Mouse (Mus musculus) embryonic facial prominence, embryonic 12.5 days (tissue): ENCODE measurements around the gene Zswim9. TPM values are rescaled to one million over a fixed set of nuclear protein-coding genes. Genes with fewer than 3 reads are reported as not detected.

ENCODE experiments used
- ATAC-seq: fragments of 200-750 bp; cut with Nextera tagmentation; 2 replicates; pipeline ENCODE4 v1.8.0; 2017; ENCODE audit not compliant: insufficient number of reproducible peaks, insufficient read depth, low FRiP score, low TSS enrichment
- H3K27ac ChIP-seq: fragments of 300-500 bp; sonication (generic); 2 replicates; pipeline ENCODE4 v1.5.1; 2016; ENCODE audit warnings: mild to moderate bottlenecking
- H3K27me3 ChIP-seq: fragments of 300-500 bp; sonication (generic); 2 replicates; pipeline ENCODE4 v1.6.1; 2016; ENCODE audit warnings: mild to moderate bottlenecking, moderate library complexity
- H3K36me3 ChIP-seq: fragments of 300-500 bp; sonication (generic); 2 replicates; pipeline ENCODE4 v1.6.1; 2016; ENCODE audit warnings: mild to moderate bottlenecking
- H3K4me1 ChIP-seq: fragments of 300-500 bp; sonication (generic); 2 replicates; pipeline ENCODE4 v1.6.1; 2016
- H3K4me2 ChIP-seq: fragments of 300-500 bp; sonication (generic); replicated peaks from 2 replicates; pipeline ENCODE4 v1.6.1; 2016; ENCODE audit warnings: mild to moderate bottlenecking, moderate library complexity
- H3K4me3 ChIP-seq: fragments of 300-500 bp; sonication (generic); 2 replicates; pipeline ENCODE4 v1.5.1; 2016; ENCODE audit warnings: mild to moderate bottlenecking
- H3K9ac ChIP-seq: fragments of 300-500 bp; sonication (generic); 2 replicates; pipeline ENCODE4 v1.6.1; 2016; ENCODE audit warnings: mild to moderate bottlenecking, moderate library complexity
- H3K9me3 ChIP-seq: fragments of 300-500 bp; sonication (generic); 2 replicates; pipeline ENCODE4 v1.6.1; 2016; ENCODE audit warnings: mild to moderate bottlenecking, moderate library complexity
- WGBS: fragments of 180-500 bp; shearing (Covaris S2); methylation state at CpG from one replicate; pipeline ENCODE4 v1.1.7; 2016; 5-methylcytosine and 5-hydroxymethylcytosine counted together
- polyA plus RNA-seq: library from polyadenylated mRNA; unstranded; fragments of >200 nt; fragmentation: Nextera tagmentation; extraction: Ambion mirVana; gene quantifications from 2 replicates; pipeline ENCODE4 v1.2.1, GENCODE M21; 2016

The Zswim9 gene
- polyA plus RNA-seq, result 14.2 and 15.8 TPM in 2 replicates

GRCm38 (mm10) chr7:13278308-13278891 is at the start of gene Zswim9:
TSS of gene Zswim9 (minus strand) at chr7:13278721.
- peak within 1 kb of the TSS; percentile 64 for H3K4me3 ChIP-seq
- WGBS, result under 1% methylated on average over 39 of the region's 39 CpGs
- H3K9me3 ChIP-seq, result peaks cover 3% of the 10 kb centered on the region; the same call in 1 of the 2 replicates
- H3K4me1 ChIP-seq, result peaks cover 7% of the 10 kb centered on the region; the same call in 1 of the 2 replicates
- peaks cover 49% of the 10 kb centered on the region for H3K36me3 ChIP-seq
- peak within 1 kb of the TSS; percentile 75 for H3K9ac ChIP-seq
- ATAC-seq, result peak; percentile 98
- H3K4me2 ChIP-seq, result peak within 1 kb of the TSS; percentile 59
- H3K27ac ChIP-seq, result peak within 1 kb of the TSS; percentile 87
- H3K27me3 ChIP-seq, result no peaks in the 10 kb centered on the region

GRCm38 (mm10) chr7:13324316-13324715 is 45.8 kb upstream of the Zswim9 start, which contains the start of gene Pla2g4c:
TSS of gene Pla2g4c (plus strand) at chr7:13324655.
- no peak within 1 kb of the TSS for H3K27ac ChIP-seq
- H3K27me3 ChIP-seq, result no peaks in the 10 kb centered on the region
- no peak for ATAC-seq
- no peaks in the 10 kb centered on the region for H3K9me3 ChIP-seq
- H3K4me1 ChIP-seq, result no peaks in the 10 kb centered on the region
- no peaks in the 10 kb centered on the region for H3K36me3 ChIP-seq
- H3K4me2 ChIP-seq, result no peak within 1 kb of the TSS
- no peak within 1 kb of the TSS for H3K9ac ChIP-seq
- H3K4me3 ChIP-seq, result no peak within 1 kb of the TSS
- WGBS, result 83% methylated on average over 2 of the region's 2 CpGs

DNA sequence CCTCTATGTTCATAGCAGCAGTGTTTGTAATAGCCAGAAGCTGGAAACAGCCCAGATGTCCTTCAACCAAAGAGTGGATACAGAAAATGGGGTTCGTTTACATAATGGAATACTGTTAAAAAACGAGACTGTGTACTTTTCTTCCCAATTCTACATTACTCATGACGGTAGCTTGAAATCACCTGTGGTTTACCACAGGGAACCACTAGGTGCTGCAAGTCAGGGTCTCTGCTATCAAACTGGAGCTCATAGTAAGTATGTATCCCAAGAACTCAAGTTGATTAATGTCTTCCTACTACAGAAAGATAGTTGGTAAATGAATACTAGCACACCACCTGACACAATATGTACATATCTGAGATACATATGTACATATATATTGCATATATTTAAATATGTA is 42.9 kb upstream of the Zswim9 start:
- H3K27ac ChIP-seq, result no peak overlapping the region
- H3K4me2 ChIP-seq, result no peak overlapping the region
- H3K9me3 ChIP-seq, result no peaks in the 10 kb centered on the region
- H3K36me3 ChIP-seq, result no peaks in the 10 kb centered on the region
- ATAC-seq, result no peak
- 88% methylated on average over 3 of the region's 3 CpGs for WGBS
- H3K9ac ChIP-seq, result no peak overlapping the region
- H3K27me3 ChIP-seq, result no peaks in the 10 kb centered on the region
- no peak overlapping the region for H3K4me3 ChIP-seq
- no peaks in the 10 kb centered on the region for H3K4me1 ChIP-seq

GRCm38 (mm10) chr7:13314095-13314597 is 35.6 kb upstream of the Zswim9 start:
- Histone ChIP-seq H3K4me2 (no peak overlapping the region), H3K9me3 (no peaks in the 10 kb centered on the region), H3K36me3 (peaks cover 39% of the 10 kb centered on the region)

DNA sequence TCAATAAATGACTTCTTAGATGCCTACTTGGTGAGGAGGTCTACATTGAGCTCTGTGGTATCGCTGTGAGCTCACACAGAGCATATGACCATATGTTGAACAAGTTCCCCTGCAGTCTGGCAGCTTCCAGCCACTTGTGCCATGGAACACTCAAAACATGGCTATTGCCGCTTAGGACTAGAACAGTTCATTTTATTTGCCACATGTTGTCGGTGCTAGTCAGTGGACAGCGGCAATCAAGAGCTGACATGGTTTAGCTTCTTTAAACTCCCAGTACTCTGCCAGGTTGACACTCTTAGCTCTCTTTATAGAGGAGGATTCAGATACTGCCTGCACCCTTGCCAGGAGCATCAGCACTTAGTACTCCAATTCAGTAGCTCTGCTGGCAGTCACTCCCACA is 32.9 kb upstream of the Zswim9 start:
- ATAC-seq, result no peak
- H3K4me2 ChIP-seq, result no peak overlapping the region
- 94% methylated on average over 4 of the region's 4 CpGs for WGBS
- H3K4me1 ChIP-seq, result no peaks in the 10 kb centered on the region
- no peak overlapping the region for H3K9ac ChIP-seq
- H3K36me3 ChIP-seq, result peaks cover 66% of the 10 kb centered on the region
- no peak overlapping the region for H3K27ac ChIP-seq
- H3K27me3 ChIP-seq, result no peaks in the 10 kb centered on the region
- no peak overlapping the region for H3K4me3 ChIP-seq
- no peaks in the 10 kb centered on the region for H3K9me3 ChIP-seq

More at GRCm38 (mm10) chr7:13314095-13314597, 35.6 kb upstream of the Zswim9 start:
- ATAC-seq, result 0 out of 2 replicates have a peak, but pooled peaks have one; percentile 37
- no peak overlapping the region for H3K9ac ChIP-seq
- H3K27me3 ChIP-seq, result no peaks in the 10 kb centered on the region
- no peak overlapping the region for H3K4me3 ChIP-seq
- WGBS, result 82% methylated on average over 5 of the region's 5 CpGs
- H3K27ac ChIP-seq, result peak overlapping the region; percentile 60; the same call in 1 of the 2 replicates
- H3K4me1 ChIP-seq, result no peaks in the 10 kb centered on the region

- Histone ChIP-seq H3K4me2 (no peak overlapping the region), H3K36me3 (peaks cover 73% of the 10 kb centered on the region), H3K27ac (no peak overlapping the region), H3K9ac (no peak overlapping the region), H3K4me3 (no peak overlapping the region), H3K4me1 (no peaks in the 10 kb centered on the region), H3K9me3 (no peaks in the 10 kb centered on the region), H3K27me3 (no peaks in the 10 kb centered on the region)
- 89% methylated on average over 6 of the region's 6 CpGs for WGBS
- ATAC-seq, result no peak
Measured at GRCm38 (mm10) chr7:13310493-13311199, 32.1 kb upstream of the Zswim9 start.

- no peak overlapping the region for H3K4me2 ChIP-seq
- H3K4me3 ChIP-seq, result no peak overlapping the region
- H3K27me3 ChIP-seq, result no peaks in the 10 kb centered on the region
- H3K36me3 ChIP-seq, result peaks cover 84% of the 10 kb centered on the region
- H3K4me1 ChIP-seq, result no peaks in the 10 kb centered on the region
- no peak for ATAC-seq
- WGBS, result 80% methylated on average over 2 of the region's 2 CpGs
- H3K27ac ChIP-seq, result no peak overlapping the region
- no peaks in the 10 kb centered on the region for H3K9me3 ChIP-seq
- no peak overlapping the region for H3K9ac ChIP-seq
Measured at GRCm38 (mm10) chr7:13309407-13309806, 30.9 kb upstream of the Zswim9 start.

- H3K9me3 ChIP-seq, result no peaks in the 10 kb centered on the region
- no peak overlapping the region for H3K27ac ChIP-seq
- H3K9ac ChIP-seq, result no peak overlapping the region
- ATAC-seq, result no peak
- no peak overlapping the region for H3K4me3 ChIP-seq
- no peak overlapping the region for H3K4me2 ChIP-seq
- peaks cover 91% of the 10 kb centered on the region for H3K36me3 ChIP-seq
- no peaks in the 10 kb centered on the region for H3K27me3 ChIP-seq
- no peaks in the 10 kb centered on the region for H3K4me1 ChIP-seq
Measured at GRCm38 (mm10) chr7:13303372-13303771, 24.9 kb upstream of the Zswim9 start.

DNA sequence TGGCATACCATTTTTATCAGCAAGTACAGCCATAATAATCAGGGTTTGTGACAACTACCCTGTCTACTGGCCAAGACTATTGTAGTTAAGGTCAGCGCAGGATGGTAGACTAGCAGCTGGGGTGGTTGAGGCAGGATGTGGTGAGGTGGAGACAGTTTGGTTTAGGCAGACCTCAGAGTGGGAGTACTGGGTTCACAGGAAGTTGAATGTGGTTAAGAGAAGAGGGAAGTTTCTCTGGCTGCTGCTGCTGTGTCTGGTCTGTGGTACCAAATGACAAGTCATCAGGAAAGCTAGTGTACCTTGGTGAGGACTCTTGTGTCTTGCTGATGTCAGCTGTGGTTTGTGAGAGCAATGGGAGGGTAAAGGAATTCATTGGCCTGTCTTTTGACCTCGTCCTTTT is 24.3 kb upstream of the Zswim9 start:
- Histone ChIP-seq H3K27me3 (no peaks in the 10 kb centered on the region), H3K9me3 (no peaks in the 10 kb centered on the region), H3K9ac (no peak overlapping the region), H3K4me3 (no peak overlapping the region), H3K27ac (no peak overlapping the region), H3K4me1 (no peaks in the 10 kb centered on the region), H3K36me3 (peaks cover 90% of the 10 kb centered on the region), H3K4me2 (no peak overlapping the region)
- WGBS, result 82% methylated on average over 2 of the region's 2 CpGs
- ATAC-seq, result no peak

- WGBS, result 97% methylated on average over 1 of the region's 1 CpGs
- Histone ChIP-seq H3K9me3 (no peaks in the 10 kb centered on the region), H3K36me3 (peaks cover 89% of the 10 kb centered on the region), H3K27ac (no peak overlapping the region), H3K4me1 (no peaks in the 10 kb centered on the region), H3K4me2 (no peak overlapping the region), H3K27me3 (no peaks in the 10 kb centered on the region), H3K9ac (no peak overlapping the region), H3K4me3 (no peak overlapping the region)
- ATAC-seq, result no peak
Measured at GRCm38 (mm10) chr7:13301643-13302042, 23.1 kb upstream of the Zswim9 start.

DNA sequence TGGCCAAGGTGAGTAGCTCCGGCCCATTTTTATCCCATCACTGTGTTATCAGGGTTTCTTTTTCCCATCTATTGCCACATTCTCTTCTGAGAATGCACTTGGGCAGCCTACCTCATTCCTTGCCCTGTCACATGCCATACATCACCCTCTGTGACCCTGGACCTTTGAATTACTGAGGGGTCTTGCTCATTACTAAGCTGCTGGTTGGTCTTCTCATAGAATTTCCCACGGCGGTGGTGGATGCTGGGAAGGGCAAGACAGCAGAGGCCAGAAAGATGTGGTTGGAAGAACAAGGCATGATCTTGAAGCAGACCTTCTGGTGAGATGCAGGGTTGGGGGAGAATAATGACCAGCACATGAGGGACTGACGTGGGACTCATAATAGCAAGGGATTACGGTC is 20.3 kb upstream of the Zswim9 start:
- H3K4me2 ChIP-seq, result no peak overlapping the region
- ATAC-seq, result no peak
- no peaks in the 10 kb centered on the region for H3K9me3 ChIP-seq
- H3K9ac ChIP-seq, result no peak overlapping the region
- H3K36me3 ChIP-seq, result peaks cover 94% of the 10 kb centered on the region
- H3K4me1 ChIP-seq, result no peaks in the 10 kb centered on the region
- 93% methylated on average over 5 of the region's 5 CpGs for WGBS
- H3K4me3 ChIP-seq, result no peak overlapping the region
- H3K27me3 ChIP-seq, result no peaks in the 10 kb centered on the region
- H3K27ac ChIP-seq, result no peak overlapping the region

GRCm38 (mm10) chr7:13297636-13298035 is 19.1 kb upstream of the Zswim9 start:
- Histone ChIP-seq H3K27ac (no peak overlapping the region), H3K27me3 (no peaks in the 10 kb centered on the region), H3K4me2 (no peak overlapping the region), H3K9me3 (no peaks in the 10 kb centered on the region), H3K4me1 (no peaks in the 10 kb centered on the region), H3K36me3 (peaks cover 92% of the 10 kb centered on the region), H3K4me3 (no peak overlapping the region), H3K9ac (no peak overlapping the region)
- WGBS, result 88% methylated on average over 1 of the region's 1 CpGs
- no peak for ATAC-seq
